Mouse (Mus musculus) heart, adult 9 months (tissue): Measurements from ENCODE around the gene Fgf4.
"Not testable (repeated sequence)": the region's sequence is repeated elsewhere in the genome, so short reads cannot be mapped to it uniquely, and the experiment has no call there.

ENCODE experiments used
- DNase-seq, 2 experiments: peaks; one replicate each; pipeline ENCODE4 v3.0.0; 2022; ENCODE audit warnings: low spot score in 2 of 2

Gene Fgf4

DNA sequence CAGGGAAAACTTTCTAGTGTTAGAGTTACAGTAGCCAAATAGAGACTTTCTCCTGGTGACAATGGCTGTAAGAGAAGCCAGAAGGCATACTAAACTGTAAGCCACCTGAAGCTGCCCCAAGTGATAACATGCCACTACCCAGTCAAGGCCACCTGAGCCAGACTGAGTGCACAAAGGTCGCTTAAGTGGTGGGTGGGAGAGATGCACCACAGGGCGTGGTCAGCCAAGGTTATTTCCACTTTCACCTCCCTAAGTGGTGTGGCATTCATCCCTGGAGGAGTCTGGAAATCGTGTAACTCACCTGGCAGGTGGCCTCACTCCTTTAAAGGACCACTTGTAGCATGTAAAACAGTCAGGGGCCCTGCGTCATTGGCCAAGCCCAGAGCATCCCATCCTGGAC lies 20.0 kb downstream of the Fgf4 start:
- DNase-seq, result no peak

DNA sequence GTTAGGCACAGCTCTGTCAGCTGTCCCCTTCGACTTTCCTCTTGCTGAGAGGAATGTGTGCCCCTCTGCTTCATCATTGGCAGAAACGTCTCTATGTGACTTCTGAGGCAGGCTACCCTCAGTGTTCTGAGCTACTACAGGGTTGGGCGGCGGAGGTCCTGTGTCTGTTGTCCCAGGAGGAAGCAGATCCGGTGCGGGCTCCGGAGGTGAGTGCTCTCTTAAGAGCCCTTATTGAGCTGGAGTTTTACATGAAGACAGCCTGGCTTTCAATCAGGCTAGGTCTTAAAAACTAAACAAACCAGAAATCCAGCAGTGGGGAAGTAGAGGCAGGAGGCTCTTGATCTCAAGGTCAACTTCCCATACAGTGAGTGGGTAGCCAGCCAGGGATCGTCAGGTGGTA lies 20.4 kb downstream of the Fgf4 start:
- DNase-seq, result no peak

DNA sequence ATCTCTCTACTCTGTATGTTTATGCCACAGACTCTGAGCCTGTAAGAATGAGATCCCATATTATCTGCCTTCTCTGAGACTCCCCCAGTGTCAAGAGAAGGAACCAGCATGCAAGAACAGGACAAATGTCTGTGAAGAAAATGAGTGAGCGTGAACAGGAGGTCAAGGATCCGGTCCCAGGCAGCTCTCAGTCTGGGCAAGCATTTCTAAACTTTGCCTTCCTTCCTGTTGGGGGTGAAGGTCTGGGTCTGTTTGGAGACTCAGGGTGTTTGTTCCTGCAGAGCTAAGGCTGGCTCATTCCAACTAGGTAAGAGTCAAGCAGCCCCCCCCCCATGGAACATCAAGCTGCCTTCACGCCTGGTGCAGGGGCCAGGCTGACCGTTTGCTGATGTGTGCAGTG lies 25.3 kb downstream of the Fgf4 start:
- no peak for DNase-seq

DNA sequence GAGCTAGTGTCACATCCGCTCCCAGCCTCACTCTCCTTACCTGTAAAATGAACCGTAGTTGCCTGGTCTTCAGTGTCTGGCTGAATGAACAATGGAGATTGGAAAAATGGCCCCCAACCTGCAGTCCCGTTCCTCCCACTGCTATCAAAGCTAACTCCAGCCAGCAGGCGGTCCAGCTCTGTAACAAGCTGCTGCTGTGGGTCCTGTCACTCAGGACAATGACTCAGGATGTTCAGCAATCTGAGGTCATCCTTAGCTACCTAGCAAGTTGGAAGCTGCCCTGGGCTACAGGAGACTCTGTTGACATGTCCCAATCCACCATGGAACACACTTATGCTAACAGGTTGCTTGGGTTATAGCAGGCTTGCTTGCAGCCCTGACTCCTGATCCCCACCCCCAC lies 26.0 kb downstream of the Fgf4 start:
- DNase-seq, result no peak

DNA sequence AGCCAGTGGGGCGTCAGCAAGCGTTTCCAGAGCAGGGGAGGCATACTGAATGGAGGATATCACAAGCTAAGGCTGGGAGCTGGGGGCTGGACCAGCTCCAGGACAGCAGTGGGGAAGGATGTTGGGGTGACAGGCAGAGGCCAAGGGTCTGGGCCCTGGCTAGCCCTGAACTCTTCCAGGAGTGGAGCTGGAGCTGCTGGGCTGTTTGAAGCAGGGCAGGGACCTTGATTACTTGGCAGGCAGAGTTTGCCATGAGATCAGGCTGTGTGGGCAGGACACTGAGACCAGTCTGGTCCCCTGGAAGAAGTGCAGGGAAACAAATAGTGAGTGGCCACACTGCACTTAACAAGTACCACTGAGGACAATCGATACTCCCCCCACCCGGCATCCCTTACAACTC lies 27.1 kb downstream of the Fgf4 start:
- DNase-seq, result no peak

DNA sequence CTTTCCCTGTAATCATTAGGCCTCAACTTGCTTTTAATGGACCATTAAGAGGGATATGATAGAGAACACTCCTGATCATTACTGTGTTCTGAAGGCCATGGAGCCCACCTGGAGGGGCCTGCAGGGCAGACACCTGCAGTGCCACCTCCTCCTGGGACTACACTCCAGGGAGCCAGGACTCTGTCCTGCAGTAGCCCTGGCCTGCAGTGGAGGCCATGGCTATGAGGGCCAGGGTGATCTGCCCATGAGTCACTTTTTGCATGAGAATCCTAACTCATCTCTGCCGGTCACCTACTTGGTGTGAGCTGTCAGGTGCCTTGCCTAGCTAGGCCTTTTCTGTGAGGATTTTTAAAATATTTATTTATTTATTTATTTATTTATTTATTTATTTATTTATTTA lies 31.2 kb downstream of the Fgf4 start:
- DNase-seq, result no peak

DNA sequence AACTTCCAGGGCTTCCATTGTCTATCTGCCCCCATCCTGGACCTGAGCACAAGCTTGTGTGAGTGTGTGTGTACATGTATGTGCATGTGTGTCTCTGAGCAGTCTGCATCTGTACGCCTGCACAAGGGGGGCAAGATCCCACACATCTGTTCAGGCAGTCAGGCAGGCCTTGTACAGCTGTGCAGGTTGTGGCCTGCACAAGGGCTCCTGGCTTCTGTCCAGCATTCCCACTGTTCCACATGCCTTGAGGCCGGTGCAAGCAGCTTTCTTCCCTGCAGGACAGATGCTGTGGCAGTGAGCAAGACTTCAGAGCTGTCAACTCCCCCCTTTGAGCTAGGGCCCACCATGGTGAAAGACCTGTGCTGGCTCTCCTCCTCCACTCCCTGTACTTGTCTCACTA lies 35.9 kb downstream of the Fgf4 start:
- no peak for DNase-seq

DNA sequence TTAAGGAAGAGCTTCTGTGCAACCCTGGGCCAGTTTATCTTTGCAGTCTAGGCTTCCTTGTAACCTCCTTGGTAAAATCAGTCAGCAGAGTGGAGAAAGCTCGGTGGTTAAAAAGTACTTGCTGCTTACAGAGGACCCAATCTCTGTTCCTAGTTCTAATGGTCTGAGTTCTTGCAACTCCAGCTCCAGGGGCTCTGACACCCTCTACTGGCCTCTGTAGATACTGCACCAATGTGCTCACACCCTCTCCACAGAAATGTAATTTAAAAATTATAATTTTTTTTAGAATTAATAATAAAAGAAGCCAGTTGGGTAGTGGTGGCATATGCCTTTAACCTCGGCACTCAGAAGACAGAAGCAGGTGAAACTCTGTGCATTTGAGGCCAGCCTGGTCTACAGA lies 40.5 kb downstream of the Fgf4 start:
- DNase-seq, result no peak

DNA sequence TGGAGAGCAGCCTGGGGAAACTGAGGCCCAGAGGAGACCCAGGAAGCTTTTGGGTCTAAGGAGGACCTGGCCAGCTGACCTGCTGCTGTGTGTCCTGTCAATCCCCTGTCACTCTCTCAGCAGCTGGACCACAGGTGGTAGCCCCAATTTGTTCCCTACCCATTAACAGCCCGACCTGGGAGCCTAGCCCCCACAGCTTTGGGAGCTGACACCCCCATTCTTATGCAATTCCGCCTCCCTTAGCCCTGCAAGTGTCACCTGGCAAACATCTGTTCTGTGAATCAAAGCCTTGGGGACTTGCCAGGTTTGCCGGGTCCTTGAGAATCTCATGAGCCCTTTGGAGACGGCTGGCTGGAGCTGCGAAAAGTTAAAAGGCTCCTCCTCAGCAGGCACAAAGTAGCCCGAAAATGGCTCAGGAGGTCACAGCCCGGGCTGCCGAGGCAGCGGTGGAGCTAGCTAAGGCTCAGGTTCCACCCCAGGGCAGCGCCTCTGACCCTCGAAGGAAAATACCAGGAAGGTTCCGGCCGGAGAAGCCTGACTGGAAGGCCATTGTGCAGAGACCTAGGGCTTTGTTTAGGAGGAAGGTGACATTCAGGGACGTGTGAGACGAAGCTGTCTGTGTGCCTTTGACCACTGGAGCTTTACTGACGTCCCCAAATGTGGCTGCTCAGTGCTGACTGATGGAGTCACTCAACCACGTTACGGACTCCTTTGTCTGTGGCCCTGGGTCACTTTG lies 41.6 kb downstream of the Fgf4 start:
- no peak for DNase-seq

DNA sequence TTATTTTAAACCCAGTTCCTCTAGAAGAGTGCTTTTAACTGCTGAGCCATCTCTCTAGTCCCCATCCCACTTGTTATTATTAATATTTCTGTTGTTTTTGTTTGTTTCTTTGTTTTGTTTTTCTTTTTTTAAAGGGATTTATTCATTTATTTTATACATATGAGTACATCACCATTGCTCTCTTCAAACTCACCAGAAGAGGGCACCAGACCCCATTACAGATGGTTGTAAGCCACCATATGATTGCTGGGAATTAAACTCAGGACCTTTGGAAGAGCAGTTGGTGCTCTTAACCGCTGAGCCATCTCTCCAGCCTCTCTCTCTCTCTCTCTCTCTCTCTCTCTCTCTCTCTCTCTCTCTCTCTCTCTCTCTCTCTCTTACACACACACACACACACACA lies 43.5 kb downstream of the Fgf4 start:
- not testable (repeated sequence) for DNase-seq

DNA sequence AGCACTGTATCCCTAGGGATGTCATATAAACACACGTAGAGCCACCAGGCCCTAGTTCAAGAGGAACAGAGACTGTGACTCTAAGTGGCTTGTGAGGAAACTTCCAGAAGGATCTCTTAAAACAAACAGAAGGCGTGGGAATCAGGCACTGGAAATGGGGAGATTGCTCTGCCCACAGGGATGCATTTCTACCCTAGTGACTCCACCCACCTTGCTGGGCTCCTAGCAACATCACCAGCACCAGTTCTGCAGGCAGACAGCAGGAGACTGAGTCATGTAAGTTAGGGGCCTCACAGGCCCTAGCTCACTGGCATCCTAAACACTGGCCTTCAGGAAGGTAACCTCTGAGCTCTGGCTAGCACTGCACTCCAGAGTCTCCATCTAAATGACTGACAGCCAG lies 44.7 kb downstream of the Fgf4 start:
- DNase-seq, result no peak

DNA sequence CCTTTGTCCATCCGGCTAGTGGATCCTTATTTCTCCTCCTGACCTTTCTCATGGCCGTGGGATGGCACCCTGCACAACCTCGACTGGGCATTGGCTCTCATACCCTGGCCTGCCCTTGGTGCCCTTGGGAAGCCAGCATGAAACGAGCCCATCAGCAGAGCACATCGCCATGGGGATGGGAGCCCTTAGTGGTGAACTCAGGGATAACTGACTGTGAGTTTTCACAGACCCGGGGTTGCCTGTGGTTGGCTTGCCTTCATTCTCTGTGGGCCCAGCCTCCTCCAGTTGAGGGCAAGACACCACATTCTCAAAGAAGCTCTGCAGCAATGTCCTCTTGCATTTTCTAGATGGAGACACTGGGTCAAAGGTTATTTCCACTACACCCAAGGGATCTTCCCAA lies 45.2 kb downstream of the Fgf4 start:
- no peak for DNase-seq

DNA sequence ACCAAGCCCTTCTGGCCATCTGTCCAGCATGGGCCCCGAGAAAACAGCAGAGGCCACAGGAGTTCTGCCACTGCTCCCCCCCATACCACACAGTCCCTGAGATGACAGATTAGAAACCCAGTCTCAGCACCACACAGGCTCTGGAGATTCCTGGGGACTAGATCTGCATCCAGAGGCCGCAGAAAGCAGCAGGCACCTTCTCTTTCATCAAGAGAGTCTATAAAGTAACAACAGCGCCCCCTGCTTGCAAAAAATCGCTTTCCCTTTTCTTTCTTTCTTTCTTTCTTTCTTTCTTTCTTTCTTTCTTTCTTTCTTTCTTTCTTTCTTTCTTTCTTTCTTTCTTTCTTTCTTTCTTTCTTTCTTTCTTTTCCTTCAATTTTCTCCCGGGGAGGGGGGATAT lies 47.0 kb downstream of the Fgf4 start:
- DNase-seq, result no peak

DNA sequence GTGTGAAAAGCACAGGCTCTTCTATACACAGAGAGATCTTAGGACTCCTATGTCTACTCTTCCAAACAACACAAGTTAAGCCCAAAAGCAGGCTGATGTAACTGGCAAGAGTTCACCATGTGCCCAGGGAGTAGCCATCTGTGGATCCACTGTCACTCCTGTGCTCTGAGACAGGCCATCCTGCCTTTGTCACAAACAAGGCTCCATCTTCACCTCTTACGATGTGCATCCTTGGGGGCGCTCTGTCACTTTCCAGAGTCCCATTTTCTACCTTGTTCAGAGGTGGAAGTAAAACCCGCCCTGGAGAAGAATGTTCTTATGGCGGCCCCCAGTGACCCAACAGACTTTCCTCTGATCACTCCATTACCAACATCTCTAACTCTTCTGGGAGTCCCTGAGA lies 47.5 kb downstream of the Fgf4 start:
- no peak for DNase-seq

DNA sequence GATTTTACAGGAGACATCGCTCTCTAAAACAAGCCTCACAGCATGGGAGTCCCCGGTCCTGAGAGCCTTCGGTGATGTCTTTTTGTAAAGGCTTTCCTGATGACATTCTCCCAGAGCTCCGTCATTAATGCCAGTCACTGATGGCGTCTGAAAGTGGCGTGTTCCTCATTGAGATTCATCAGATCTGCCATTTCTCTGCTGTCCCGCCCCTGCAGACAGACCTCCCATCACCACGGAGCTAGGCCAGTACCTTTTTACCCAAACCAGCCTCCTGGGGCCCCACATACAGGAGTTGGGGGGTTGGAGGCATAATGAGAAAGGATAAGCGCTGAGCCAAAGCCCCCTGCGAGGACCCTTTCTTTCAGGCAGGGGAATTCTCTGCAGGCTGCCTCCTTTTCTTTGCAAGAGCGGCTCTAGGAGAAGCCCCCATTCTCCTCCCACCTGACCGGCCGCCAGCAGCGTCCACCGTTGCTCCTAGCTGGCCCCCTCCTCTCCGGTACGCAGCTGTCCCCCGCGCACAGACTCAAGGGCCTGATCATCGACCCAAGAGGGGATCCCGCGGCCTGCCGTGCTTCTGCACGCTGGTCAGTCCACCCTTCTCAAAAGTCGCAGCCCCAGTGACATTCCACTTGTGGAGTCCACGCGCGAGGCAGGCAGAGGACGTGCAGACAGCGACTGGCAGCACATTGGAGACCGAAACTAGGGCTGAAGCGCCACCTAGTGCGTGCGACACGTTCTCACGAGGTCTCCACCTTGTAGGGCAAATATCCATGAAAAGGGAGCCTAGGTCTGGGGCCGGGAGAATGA lies 48.3 kb downstream of the Fgf4 start:
- DNase-seq, result peak in 1 of 2 experiments; percentile 49

DNA sequence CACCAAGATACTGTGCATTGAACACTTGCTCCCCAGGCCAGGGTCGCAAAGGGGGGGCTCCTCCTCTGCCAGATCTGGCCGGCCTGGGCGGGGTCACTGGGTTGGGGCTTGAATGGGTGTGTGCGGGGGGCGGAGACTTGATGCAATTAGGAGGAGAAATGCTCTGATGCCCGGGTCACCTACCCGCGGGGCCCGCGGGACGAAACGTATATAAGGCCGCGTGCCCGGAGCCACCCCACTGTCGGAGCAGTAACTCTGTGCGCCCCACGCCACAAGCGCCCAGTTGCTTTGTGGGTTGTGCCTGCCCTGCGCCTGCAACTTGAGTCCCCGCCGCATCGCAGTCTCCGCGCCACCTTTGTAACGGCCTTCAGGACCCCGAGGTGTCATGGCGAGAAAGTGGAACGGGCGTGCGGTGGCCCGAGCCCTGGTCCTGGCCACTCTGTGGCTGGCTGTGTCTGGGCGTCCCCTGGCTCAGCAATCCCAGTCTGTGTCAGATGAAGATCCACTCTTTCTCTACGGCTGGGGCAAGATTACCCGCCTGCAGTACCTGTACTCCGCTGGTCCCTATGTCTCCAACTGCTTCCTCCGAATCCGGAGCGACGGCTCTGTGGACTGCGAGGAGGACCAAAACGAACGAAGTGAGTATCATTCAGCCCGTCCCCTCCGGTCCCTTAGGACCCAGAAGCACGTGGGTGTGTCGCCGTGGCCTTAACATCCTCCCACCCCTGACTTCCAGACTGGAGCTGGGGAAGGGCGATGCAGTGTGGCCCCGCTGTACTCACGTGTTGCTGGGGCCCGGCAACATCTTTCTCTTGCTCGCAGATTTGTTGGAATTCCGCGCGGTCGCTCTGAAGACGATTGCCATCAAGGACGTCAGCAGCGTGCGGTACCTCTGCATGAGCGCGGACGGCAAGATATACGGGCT lies 49.4 kb downstream of the Fgf4 start, which contains the start of gene Fgf15:
Gene Fgf15 (plus strand): TSS at position 238 of the 925 bp plus-strand sequence.
- DNase-seq, result no peak

DNA sequence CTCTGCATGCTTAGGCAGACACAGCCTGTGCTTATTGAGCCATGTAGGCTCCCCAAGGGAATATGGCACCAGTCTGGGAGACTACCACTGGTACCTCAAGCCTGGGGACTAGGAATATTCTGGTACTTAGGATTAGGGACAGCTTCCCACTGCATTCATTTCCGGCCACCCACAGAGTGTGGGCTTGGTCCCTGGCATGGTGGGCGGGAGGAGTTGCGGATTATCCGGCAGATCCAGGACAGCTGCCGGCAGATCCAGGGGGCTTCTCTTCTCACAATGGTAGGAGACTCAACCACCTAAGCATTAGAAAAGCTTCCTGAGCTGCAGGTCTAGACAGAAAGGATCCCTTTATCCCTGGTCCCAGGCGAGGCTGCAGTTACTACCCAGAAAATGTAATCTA lies 51.3 kb downstream of the Fgf4 start:
- DNase-seq, result no peak

DNA sequence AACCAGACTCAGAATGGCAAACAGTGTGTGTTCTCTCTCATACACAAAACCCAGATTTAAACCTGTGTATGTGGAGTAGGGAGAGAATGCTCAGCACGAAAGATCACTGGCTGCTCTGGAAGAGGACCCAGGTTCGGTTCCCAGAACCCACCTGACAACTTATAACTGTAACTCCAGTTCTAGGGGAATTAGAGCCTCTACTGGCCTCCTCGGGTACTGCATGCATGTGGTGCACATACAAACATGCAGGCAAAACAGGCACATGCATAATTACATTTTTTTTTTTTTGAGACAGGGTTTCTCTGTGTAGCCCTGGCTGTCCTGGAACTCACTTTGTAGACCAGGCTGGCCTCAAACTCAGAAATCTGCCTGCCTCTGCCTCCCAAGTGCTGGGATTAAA lies 58.3 kb downstream of the Fgf4 start:
- DNase-seq, result not testable (repeated sequence)

DNA sequence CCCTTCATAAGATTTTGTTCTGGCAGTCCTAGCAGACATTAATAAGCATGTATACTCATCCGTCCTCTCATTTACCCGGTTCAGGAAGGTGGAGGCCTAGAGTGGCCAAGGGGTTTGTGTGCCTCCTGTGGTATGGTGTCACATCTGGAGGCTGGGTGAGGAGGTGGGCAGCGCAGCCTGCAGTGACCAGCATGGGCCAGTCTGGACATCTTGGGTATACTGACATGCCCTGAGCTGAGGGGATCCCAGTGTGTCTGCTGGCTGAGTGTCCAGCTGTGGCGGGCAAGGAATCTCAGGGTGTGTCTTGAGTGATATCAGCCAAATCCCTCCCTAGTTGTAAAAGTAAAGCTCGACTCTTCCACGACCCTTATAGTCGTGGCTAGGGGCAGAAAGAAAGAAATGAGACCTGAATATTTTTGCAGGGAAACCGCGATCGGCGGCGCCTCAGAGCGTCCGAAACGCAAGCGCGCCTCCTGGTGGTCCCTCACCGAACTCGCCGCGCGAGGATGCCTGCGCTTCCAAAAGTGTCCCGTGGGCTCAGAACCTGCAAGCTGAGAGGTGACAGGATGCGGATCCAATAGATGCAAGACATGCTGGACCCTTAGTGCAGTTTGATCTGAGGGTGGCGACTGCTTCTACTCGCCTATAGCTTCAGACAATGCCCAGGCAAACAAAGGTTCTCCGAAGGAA lies 59.7 kb downstream of the Fgf4 start:
- DNase-seq, result no peak

DNA sequence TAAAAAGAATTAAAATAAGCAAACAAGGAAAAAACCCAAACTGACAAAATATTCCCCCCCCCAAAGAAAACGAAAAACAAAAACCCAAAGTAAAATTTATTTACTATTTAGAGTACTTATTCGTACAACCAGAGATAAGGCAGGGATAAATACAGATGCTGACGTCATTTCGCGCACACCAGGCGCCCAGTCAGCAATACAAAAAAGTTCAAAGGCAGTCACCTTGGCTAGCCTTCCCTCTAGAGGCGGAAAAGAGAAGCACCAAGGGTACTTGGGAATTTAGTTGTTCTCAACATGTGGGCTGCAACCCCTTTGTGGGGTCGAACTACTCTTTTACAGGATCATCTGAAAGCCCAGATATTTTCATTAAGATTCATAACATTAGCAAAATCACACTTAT lies 60.6 kb downstream of the Fgf4 start:
- DNase-seq, result no peak

DNA sequence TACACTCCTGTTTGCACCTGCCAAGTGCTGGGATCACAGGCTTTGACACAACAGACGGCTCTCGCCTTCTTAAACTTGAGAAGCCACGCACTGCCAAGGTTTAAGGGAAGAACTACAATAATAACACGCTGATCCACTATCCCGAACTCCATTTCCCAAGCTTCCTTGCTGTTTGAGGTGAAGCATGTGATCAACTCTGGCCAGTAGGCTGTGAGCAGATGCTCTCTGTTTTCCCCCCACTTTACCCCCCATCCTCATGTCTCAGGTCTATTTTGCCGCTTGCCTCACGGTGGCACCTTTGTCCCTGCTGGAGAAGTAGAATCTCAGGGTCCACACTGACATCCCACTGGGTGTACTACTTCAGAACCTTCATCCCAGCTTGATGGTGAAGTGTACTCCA lies 61.5 kb downstream of the Fgf4 start:
- DNase-seq, result no peak

DNA sequence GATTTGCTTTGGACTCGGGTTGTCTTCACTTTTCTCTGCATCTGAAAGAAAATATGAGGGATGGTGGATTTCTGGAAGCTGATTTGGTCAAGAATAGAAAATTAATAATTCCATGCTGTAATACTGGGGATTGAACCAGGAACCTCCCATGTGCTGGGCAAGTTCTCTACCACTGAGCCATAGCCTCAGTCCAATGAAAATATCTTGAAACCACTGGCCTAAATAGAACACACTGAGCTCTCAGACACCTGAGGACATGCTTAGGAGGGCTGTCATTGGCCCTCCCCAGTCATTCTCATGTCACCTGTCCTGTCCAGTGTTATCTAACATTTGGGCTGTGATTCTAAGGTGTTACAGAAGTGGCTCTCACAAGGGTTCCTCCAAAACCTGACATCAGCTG lies 64.0 kb downstream of the Fgf4 start:
- DNase-seq, result no peak
